Mouse (Mus musculus) lung, embryonic 15.5 days (tissue): Measurements from ENCODE around the gene Klf2. TPM values are rescaled to one million over a fixed set of nuclear protein-coding genes. Genes with fewer than 3 reads are reported as not detected.
A peak's percentile ranks its signal among the peaks of the same experiment; 100 is the strongest.

Source experiments
- ATAC-seq: fragments of 200-750 bp; cut with Nextera tagmentation; 2 replicates; pipeline ENCODE4 v1.8.0; 2017; ENCODE audit warnings: moderate number of reproducible peaks, borderline replicate concordance; ENCODE audit not compliant: low FRiP score, low TSS enrichment; ENCODE audit errors: extremely low read depth
- H3K27ac ChIP-seq: fragments of 300-500 bp; sonication (generic); 2 replicates; pipeline ENCODE4 v1.5.1; 2015; ENCODE audit warnings: moderate library complexity, mild to moderate bottlenecking, inconsistent platforms
- H3K27me3 ChIP-seq: fragments of 300-500 bp; sonication (generic); 2 replicates; pipeline ENCODE4 v1.6.1; 2015; ENCODE audit warnings: inconsistent platforms
- H3K36me3 ChIP-seq: fragments of 300-500 bp; sonication (generic); 2 replicates; pipeline ENCODE4 v1.6.1; 2015; ENCODE audit warnings: inconsistent platforms
- H3K4me1 ChIP-seq: fragments of 300-500 bp; sonication (generic); 2 replicates; pipeline ENCODE4 v1.6.1; 2015; ENCODE audit warnings: inconsistent platforms
- H3K4me2 ChIP-seq: fragments of 300-500 bp; sonication (generic); 2 replicates; pipeline ENCODE4 v1.6.1; 2015; ENCODE audit warnings: inconsistent platforms, mild to moderate bottlenecking, moderate library complexity
- H3K4me3 ChIP-seq: fragments of 300-500 bp; sonication (generic); 2 replicates; pipeline ENCODE4 v1.5.1; 2015; ENCODE audit warnings: mild to moderate bottlenecking, inconsistent platforms
- H3K9ac ChIP-seq: fragments of 300-500 bp; sonication (generic); 2 replicates; pipeline ENCODE4 v1.6.1; 2015; ENCODE audit warnings: inconsistent platforms
- H3K9me3 ChIP-seq: fragments of 300-500 bp; sonication (generic); 2 replicates; pipeline ENCODE4 v1.6.1; 2016; ENCODE audit warnings: inconsistent platforms
- WGBS: fragments of 180-500 bp; shearing (Covaris S2); methylation state at CpG from one replicate; pipeline ENCODE4 v1.1.7; 2015; 5-methylcytosine and 5-hydroxymethylcytosine counted together
- polyA plus RNA-seq: library from polyadenylated mRNA; unstranded; fragments of >200 nt; fragmentation: Nextera tagmentation; extraction: Ambion mirVana; gene quantifications from 2 replicates; pipeline ENCODE4 v1.2.1, GENCODE M21; 2015

Gene Klf2
- polyA plus RNA-seq, 1 experiment from 2014 or later: 14.0 TPM

GRCm38 (mm10) chr8:72291104-72291503 lies 27.7 kb upstream of the Klf2 start:
- no peak overlapping the region for H3K9ac ChIP-seq
- H3K4me1 ChIP-seq: peaks cover 8% of the 10 kb centered on the region; the same call in 1 of the 2 replicates
- H3K4me3 ChIP-seq: no peak overlapping the region
- WGBS: 68% methylated on average over 2 of the region's 2 CpGs
- H3K27ac ChIP-seq: no peak overlapping the region
- H3K36me3 ChIP-seq: no peaks in the 10 kb centered on the region
- no peaks in the 10 kb centered on the region for H3K9me3 ChIP-seq
- no peak for ATAC-seq
- no peak overlapping the region for H3K4me2 ChIP-seq
- H3K27me3 ChIP-seq: no peaks in the 10 kb centered on the region

- no peak overlapping the region for H3K4me3 ChIP-seq
- H3K4me1 ChIP-seq: peaks cover 10% of the 10 kb centered on the region; the same call in 1 of the 2 replicates
- no peak overlapping the region for H3K4me2 ChIP-seq
- H3K27ac ChIP-seq: no peak overlapping the region
- H3K27me3 ChIP-seq: no peaks in the 10 kb centered on the region
- no peak for ATAC-seq
- H3K9ac ChIP-seq: no peak overlapping the region
- H3K9me3 ChIP-seq: no peaks in the 10 kb centered on the region
- H3K36me3 ChIP-seq: no peaks in the 10 kb centered on the region
Observed at GRCm38 (mm10) chr8:72293309-72293708, 25.5 kb upstream of the Klf2 start.

GRCm38 (mm10) chr8:72295125-72295524 lies 23.7 kb upstream of the Klf2 start:
- ATAC-seq: 0 out of 2 replicates have a peak, but pooled peaks have one; percentile 34
- WGBS: 58% methylated on average over 3 of the region's 3 CpGs
- H3K4me2 ChIP-seq: no peak overlapping the region
- H3K27me3 ChIP-seq: no peaks in the 10 kb centered on the region
- peaks cover 10% of the 10 kb centered on the region; the same call in 1 of the 2 replicates for H3K4me1 ChIP-seq
- peak overlapping the region; percentile 81 for H3K27ac ChIP-seq
- no peaks in the 10 kb centered on the region for H3K36me3 ChIP-seq
- no peak overlapping the region for H3K4me3 ChIP-seq
- H3K9me3 ChIP-seq: no peaks in the 10 kb centered on the region
- H3K9ac ChIP-seq: no peak overlapping the region

GRCm38 (mm10) chr8:72295679-72296078 lies 23.2 kb upstream of the Klf2 start:
- H3K9ac ChIP-seq: no peak overlapping the region
- ATAC-seq: peak; percentile 90

GRCm38 (mm10) chr8:72296561-72296960 lies 22.3 kb upstream of the Klf2 start:
- no peaks in the 10 kb centered on the region for H3K9me3 ChIP-seq
- H3K4me3 ChIP-seq: no peak overlapping the region
- 90% methylated on average over 8 of the region's 8 CpGs for WGBS
- H3K4me1 ChIP-seq: peaks cover 10% of the 10 kb centered on the region; the same call in 1 of the 2 replicates
- H3K9ac ChIP-seq: no peak overlapping the region
- no peaks in the 10 kb centered on the region for H3K27me3 ChIP-seq
- no peak for ATAC-seq
- no peak overlapping the region for H3K4me2 ChIP-seq
- no peak overlapping the region for H3K27ac ChIP-seq
- no peaks in the 10 kb centered on the region for H3K36me3 ChIP-seq

More at GRCm38 (mm10) chr8:72295679-72296078, 23.2 kb upstream of the Klf2 start:
- WGBS: 28% methylated on average over 8 of the region's 8 CpGs
- peaks cover 10% of the 10 kb centered on the region; the same call in 1 of the 2 replicates for H3K4me1 ChIP-seq
- H3K4me2 ChIP-seq: no peak overlapping the region
- H3K27ac ChIP-seq: peak overlapping the region; percentile 81
- no peaks in the 10 kb centered on the region for H3K27me3 ChIP-seq
- no peaks in the 10 kb centered on the region for H3K36me3 ChIP-seq
- no peak overlapping the region for H3K4me3 ChIP-seq
- H3K9me3 ChIP-seq: no peaks in the 10 kb centered on the region

GRCm38 (mm10) chr8:72298928-72299327 lies 19.9 kb upstream of the Klf2 start:
- Histone ChIP-seq H3K27ac (no peak overlapping the region), H3K9ac (no peak overlapping the region), H3K4me2 (no peak overlapping the region), H3K4me1 (peaks cover 20% of the 10 kb centered on the region), H3K4me3 (no peak overlapping the region), H3K27me3 (no peaks in the 10 kb centered on the region), H3K36me3 (no peaks in the 10 kb centered on the region), H3K9me3 (no peaks in the 10 kb centered on the region)
- WGBS: 90% methylated on average over 1 of the region's 1 CpGs
- ATAC-seq: no peak

- Histone ChIP-seq H3K4me1 (peaks cover 15% of the 10 kb centered on the region), H3K27me3 (no peaks in the 10 kb centered on the region), H3K9me3 (no peaks in the 10 kb centered on the region), H3K4me3 (no peak overlapping the region), H3K27ac (no peak overlapping the region), H3K36me3 (no peaks in the 10 kb centered on the region), H3K4me2 (no peak overlapping the region), H3K9ac (no peak overlapping the region)
- ATAC-seq: no peak
- 67% methylated on average over 9 of the region's 9 CpGs for WGBS
Observed at GRCm38 (mm10) chr8:72300654-72301400, 18.0 kb upstream of the Klf2 start.

- peaks cover 10% of the 10 kb centered on the region for H3K4me1 ChIP-seq
- H3K9ac ChIP-seq: no peak overlapping the region
- 78% methylated on average over 5 of the region's 5 CpGs for WGBS
- H3K36me3 ChIP-seq: no peaks in the 10 kb centered on the region
- H3K4me3 ChIP-seq: no peak overlapping the region
- no peak overlapping the region for H3K4me2 ChIP-seq
- H3K27ac ChIP-seq: no peak overlapping the region
- ATAC-seq: no peak
- no peaks in the 10 kb centered on the region for H3K27me3 ChIP-seq
- no peaks in the 10 kb centered on the region for H3K9me3 ChIP-seq
Observed at GRCm38 (mm10) chr8:72301497-72301896, 17.3 kb upstream of the Klf2 start.

GRCm38 (mm10) chr8:72302986-72303612 lies 15.7 kb upstream of the Klf2 start:
- 64% methylated on average over 8 of the region's 8 CpGs for WGBS
- no peaks in the 10 kb centered on the region for H3K27me3 ChIP-seq
- peaks cover 12% of the 10 kb centered on the region for H3K4me1 ChIP-seq
- peak overlapping the region; percentile 19; the same call in 1 of the 2 replicates for H3K4me2 ChIP-seq
- H3K9me3 ChIP-seq: no peaks in the 10 kb centered on the region
- no peak overlapping the region for H3K9ac ChIP-seq
- peak overlapping the region; percentile 55; the same call in 1 of the 2 replicates for H3K27ac ChIP-seq
- no peaks in the 10 kb centered on the region for H3K36me3 ChIP-seq
- ATAC-seq: no peak
- 0 out of 2 replicates have a peak overlapping the region, but pooled peaks have one; percentile 13 for H3K4me3 ChIP-seq

GRCm38 (mm10) chr8:72303633-72304032 lies 15.2 kb upstream of the Klf2 start:
- Histone ChIP-seq H3K27me3 (no peaks in the 10 kb centered on the region), H3K9me3 (no peaks in the 10 kb centered on the region), H3K27ac (peak overlapping the region; percentile 55; the same call in 1 of the 2 replicates), H3K4me1 (peaks cover 15% of the 10 kb centered on the region), H3K4me3 (0 out of 2 replicates have a peak overlapping the region, but pooled peaks have one; percentile 13), H3K9ac (no peak overlapping the region), H3K4me2 (peak overlapping the region; percentile 19), H3K36me3 (no peaks in the 10 kb centered on the region)
- peak; percentile 85 for ATAC-seq
- 25% methylated on average over 8 of the region's 8 CpGs for WGBS

GRCm38 (mm10) chr8:72305210-72305905 lies 13.5 kb upstream of the Klf2 start, which contains the start of gene Gm10282:
Gm10282 (minus strand) TSS chr8:72305260.
- H3K4me1 ChIP-seq: peaks cover 15% of the 10 kb centered on the region
- H3K4me2 ChIP-seq: no peak within 1 kb of the TSS
- no peak within 1 kb of the TSS for H3K9ac ChIP-seq
- H3K9me3 ChIP-seq: no peaks in the 10 kb centered on the region
- ATAC-seq: no peak
- no peak within 1 kb of the TSS for H3K4me3 ChIP-seq
- no peaks in the 10 kb centered on the region for H3K36me3 ChIP-seq
- no peaks in the 10 kb centered on the region for H3K27me3 ChIP-seq
- H3K27ac ChIP-seq: no peak within 1 kb of the TSS
- WGBS: 68% methylated on average over 16 of the region's 16 CpGs
